Mouse (Mus musculus) macrophage (primary cell): ENCODE results near the gene Serpinb6a. TPM values are rescaled to one million over a fixed set of nuclear protein-coding genes. Genes with fewer than 3 reads are reported as not detected.
"Not testable (repeated sequence)": the region's sequence is repeated elsewhere in the genome, so short reads cannot be mapped to it uniquely, and the experiment has no call there.

Experiments
- H3K27ac ChIP-seq: fragments of 350-480 bp; formaldehyde crosslinking; 2 replicates; pipeline ENCODE4 v1.9.0; 2021
- H3K36me3 ChIP-seq: fragments of 350-480 bp; formaldehyde crosslinking; 2 replicates; pipeline ENCODE4 v1.9.0; 2021; ENCODE audit errors: inconsistent target
- H3K4me3 ChIP-seq: fragments of 350-480 bp; formaldehyde crosslinking; 2 replicates; pipeline ENCODE4 v1.9.0; 2021; ENCODE audit errors: inconsistent target
- H3K79me2 ChIP-seq: fragments of 350-480 bp; formaldehyde crosslinking; 2 replicates; pipeline ENCODE4 v1.9.0; 2021; ENCODE audit errors: inconsistent target
- WGBS: methylation state at CpG from one replicate; pipeline ENCODE4 v1.1.7; 2026; ENCODE audit warnings: inconsistent platforms; ENCODE audit not compliant: missing documents; 5-methylcytosine and 5-hydroxymethylcytosine counted together
- polyA plus RNA-seq: library from polyadenylated mRNA; stranded (reverse); fragments of 250-400 nt; gene quantifications from 3 replicates; pipeline ENCODE4 v1.2.4, GENCODE M21; 2018; ENCODE audit warnings: inconsistent platforms

Serpinb6a gene
- polyA plus RNA-seq, 1 experiment from 2014 or later: 1,624 TPM

GRCm38 (mm10) chr13:33956571-33957421, 45.8 kb downstream of the Serpinb6a start:
- no peaks in the 10 kb centered on the region for H3K36me3 ChIP-seq
- H3K27ac ChIP-seq: no peak overlapping the region
- WGBS: 63% methylated on average over 6 of the region's 6 CpGs
- H3K79me2 ChIP-seq: no peaks in the 10 kb centered on the region
- no peak overlapping the region for H3K4me3 ChIP-seq

DNA sequence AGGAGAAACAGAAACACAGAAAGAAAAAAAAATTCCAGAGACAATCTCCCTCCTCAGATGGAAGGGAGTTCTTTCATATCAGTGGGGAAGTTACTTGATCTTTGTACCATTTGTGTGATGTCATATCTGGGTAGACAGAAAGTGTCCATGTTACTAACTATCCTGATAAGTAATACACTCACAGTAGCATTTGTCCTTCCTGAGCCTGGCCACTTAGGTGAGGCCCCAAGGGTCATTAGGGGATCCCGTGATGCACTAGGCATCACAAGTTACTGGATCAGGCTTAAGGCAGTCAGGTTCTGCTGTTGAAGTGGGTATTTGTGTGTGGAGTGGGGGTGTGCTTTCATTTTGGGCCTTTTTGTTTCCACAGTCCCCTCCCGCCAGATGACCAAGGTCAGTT, 49.6 kb downstream of the Serpinb6a start:
- no peaks in the 10 kb centered on the region for H3K36me3 ChIP-seq
- H3K27ac ChIP-seq: peak overlapping the region; percentile 82
- no peaks in the 10 kb centered on the region for H3K79me2 ChIP-seq
- H3K4me3 ChIP-seq: no peak overlapping the region
- WGBS: 96% methylated on average over 2 of the region's 2 CpGs

GRCm38 (mm10) chr13:33952075-33952449, 50.5 kb downstream of the Serpinb6a start:
- no peaks in the 10 kb centered on the region for H3K79me2 ChIP-seq
- H3K27ac ChIP-seq: peak overlapping the region; percentile 82
- WGBS: 60% methylated on average over 1 of the region's 1 CpGs
- no peak overlapping the region for H3K4me3 ChIP-seq
- no peaks in the 10 kb centered on the region for H3K36me3 ChIP-seq

- H3K4me3 ChIP-seq: no peak overlapping the region
- no peaks in the 10 kb centered on the region for H3K36me3 ChIP-seq
- WGBS: 98% methylated on average over 4 of the region's 4 CpGs
Measured at GRCm38 (mm10) chr13:33951308-33952074, 51.1 kb downstream of the Serpinb6a start.

GRCm38 (mm10) chr13:33942212-33942779, 60.3 kb downstream of the Serpinb6a start:
- WGBS: 48% methylated on average over 4 of the region's 4 CpGs
- H3K27ac ChIP-seq: no peak overlapping the region
- H3K4me3 ChIP-seq: no peak overlapping the region
- no peaks in the 10 kb centered on the region for H3K79me2 ChIP-seq
- H3K36me3 ChIP-seq: no peaks in the 10 kb centered on the region

More at GRCm38 (mm10) chr13:33951308-33952074, 51.1 kb downstream of the Serpinb6a start:
- peak overlapping the region; percentile 82 for H3K27ac ChIP-seq
- no peaks in the 10 kb centered on the region for H3K79me2 ChIP-seq

DNA sequence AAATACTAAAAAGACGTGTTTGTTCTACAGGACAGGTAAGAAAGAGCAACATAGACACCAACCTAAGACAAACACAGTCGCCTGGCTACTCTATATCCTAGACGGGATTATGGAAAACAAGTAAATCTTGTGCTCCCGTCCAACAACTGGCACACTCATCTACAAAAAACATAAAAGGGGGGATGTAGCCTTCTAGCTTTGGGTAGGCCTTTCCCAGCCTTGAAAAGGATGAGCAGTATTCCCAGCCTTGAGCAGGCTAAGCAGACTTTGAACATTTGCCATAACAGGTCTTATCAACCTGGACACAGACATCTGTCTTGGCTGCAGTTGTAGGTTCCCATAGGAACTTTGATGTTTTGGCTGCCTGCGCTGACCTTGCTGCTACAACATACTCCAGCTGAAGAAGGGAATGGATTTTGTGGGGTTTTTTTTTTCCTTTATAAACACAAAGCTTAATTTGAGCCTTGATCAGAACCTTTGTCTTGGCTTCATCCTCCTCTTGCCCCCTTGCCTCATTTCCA, 61.2 kb downstream of the Serpinb6a start:
- Histone ChIP-seq H3K27ac (no peak overlapping the region), H3K36me3 (no peaks in the 10 kb centered on the region), H3K79me2 (peaks cover 5% of the 10 kb centered on the region; the same call in 1 of the 2 replicates), H3K4me3 (no peak overlapping the region)
- 93% methylated on average over 5 of the region's 5 CpGs for WGBS

GRCm38 (mm10) chr13:33937587-33937986, 65.0 kb downstream of the Serpinb6a start:
- H3K79me2 ChIP-seq: peaks cover 41% of the 10 kb centered on the region
- not testable (repeated sequence) for H3K4me3 ChIP-seq, H3K27ac ChIP-seq, H3K36me3 ChIP-seq

- Histone ChIP-seq H3K36me3 (no peaks in the 10 kb centered on the region), H3K79me2 (peaks cover 46% of the 10 kb centered on the region), H3K27ac (no peak overlapping the region), H3K4me3 (no peak overlapping the region)
- 98% methylated on average over 5 of the region's 5 CpGs for WGBS
Measured at GRCm38 (mm10) chr13:33937151-33937550, 65.4 kb downstream of the Serpinb6a start.

DNA sequence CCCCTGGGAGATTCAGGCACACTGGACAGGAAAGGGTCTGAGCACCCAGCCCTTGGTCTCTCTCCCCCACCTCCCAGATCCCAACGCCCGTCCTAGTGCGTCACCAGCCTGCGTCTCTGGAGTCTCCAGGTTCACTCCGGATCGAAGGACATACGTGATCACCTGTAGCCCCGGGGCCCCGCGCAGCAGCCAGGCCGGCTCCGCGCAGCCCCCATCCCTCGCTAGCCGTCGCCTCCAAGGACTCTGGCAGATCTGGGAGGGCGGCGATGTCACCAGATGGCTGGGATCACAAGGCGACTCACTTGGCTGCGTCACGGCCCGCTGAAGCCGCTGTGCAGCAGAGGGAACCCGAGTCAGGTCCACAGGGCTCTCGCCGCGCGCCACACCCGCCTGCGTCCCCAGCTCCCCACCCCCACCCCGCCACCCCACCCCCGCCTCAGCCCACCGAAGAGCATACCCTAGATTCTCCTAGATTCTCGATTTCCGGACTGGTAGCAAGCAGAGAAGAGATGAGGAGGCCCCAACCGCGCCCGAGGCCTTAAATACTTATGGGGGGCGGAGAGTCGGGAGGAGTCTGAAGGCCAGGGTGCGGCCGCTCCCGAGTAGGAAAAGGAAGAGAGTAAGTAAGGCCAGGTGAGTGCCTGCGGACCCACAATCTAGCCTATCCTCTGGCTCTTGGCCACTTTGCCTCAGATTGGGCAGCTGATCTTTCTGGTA, 67.0 kb downstream of the Serpinb6a start:
- H3K27ac ChIP-seq: peak overlapping the region; percentile 89
- peak overlapping the region; percentile 68 for H3K4me3 ChIP-seq
- H3K36me3 ChIP-seq: peaks cover 4% of the 10 kb centered on the region; the same call in 1 of the 2 replicates
- peaks cover 56% of the 10 kb centered on the region for H3K79me2 ChIP-seq
- WGBS: 4% methylated on average over 33 of the region's 44 CpGs

GRCm38 (mm10) chr13:33934743-33935142, 67.9 kb downstream of the Serpinb6a start:
- H3K4me3 ChIP-seq: peak overlapping the region; percentile 68
- peaks cover 65% of the 10 kb centered on the region for H3K79me2 ChIP-seq
- WGBS: 94% methylated on average over 6 of the region's 6 CpGs
- H3K36me3 ChIP-seq: peaks cover 11% of the 10 kb centered on the region; the same call in 1 of the 2 replicates
- H3K27ac ChIP-seq: peak overlapping the region; percentile 89

- 98% methylated on average over 3 of the region's 3 CpGs for WGBS
- Histone ChIP-seq H3K79me2 (peaks cover 89% of the 10 kb centered on the region), H3K4me3 (no peak overlapping the region), H3K27ac (peak overlapping the region; percentile 89), H3K36me3 (peaks cover 33% of the 10 kb centered on the region)
Measured at GRCm38 (mm10) chr13:33930912-33931311, 71.7 kb downstream of the Serpinb6a start.

GRCm38 (mm10) chr13:33930281-33930680, 72.3 kb downstream of the Serpinb6a start:
- Histone ChIP-seq H3K4me3 (no peak overlapping the region), H3K79me2 (peaks cover 84% of the 10 kb centered on the region), H3K36me3 (peaks cover 39% of the 10 kb centered on the region), H3K27ac (peak overlapping the region; percentile 89)
- 87% methylated on average over 2 of the region's 2 CpGs for WGBS

- peaks cover 6% of the 10 kb centered on the region for H3K79me2 ChIP-seq
- H3K36me3 ChIP-seq: peaks cover 89% of the 10 kb centered on the region
- H3K27ac ChIP-seq: no peak overlapping the region
- no peak overlapping the region for H3K4me3 ChIP-seq
- WGBS: 96% methylated on average over 4 of the region's 5 CpGs
Measured at GRCm38 (mm10) chr13:33921699-33922098, 80.9 kb downstream of the Serpinb6a start.

DNA sequence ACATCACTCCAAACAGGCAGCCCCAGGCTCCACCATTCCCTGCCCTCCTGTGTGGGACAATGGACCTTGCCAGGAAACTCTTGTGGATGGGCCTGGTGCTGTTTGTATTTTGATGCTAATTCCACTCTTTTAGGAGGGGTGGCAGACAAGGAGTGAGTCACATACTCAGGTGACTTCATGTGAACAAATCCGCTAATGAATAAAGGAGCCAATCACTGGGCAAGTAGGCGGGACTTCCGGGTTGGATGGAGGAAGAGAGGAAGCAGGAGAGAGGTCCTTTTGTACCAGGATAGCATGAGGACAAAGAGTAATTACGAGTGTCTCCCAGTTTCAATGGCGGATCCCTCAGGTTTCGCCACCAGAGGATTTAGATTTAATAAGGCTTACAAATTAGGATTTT, 81.6 kb downstream of the Serpinb6a start:
- Histone ChIP-seq H3K4me3 (no peak overlapping the region), H3K27ac (no peak overlapping the region), H3K79me2 (no peaks in the 10 kb centered on the region; the same call in 1 of the 2 replicates), H3K36me3 (peaks cover 96% of the 10 kb centered on the region)
- WGBS: 97% methylated on average over 6 of the region's 6 CpGs
